Mouse (Mus musculus) G1E (cell line): ENCODE results near the gene Adk.

ENCODE experiments used
- CTCF ChIP-seq: IDR thresholded peaks from 2 replicates; pipeline ENCODE4 v1.5.1; 2012; ENCODE audit warnings: low read depth, low read length, inconsistent platforms, mixed read lengths
- GATA1 ChIP-seq: IDR thresholded peaks from 2 replicates; pipeline ENCODE4 v1.6.1; 2012; ENCODE audit warnings: borderline replicate concordance, low read length, inconsistent platforms, mixed read lengths
- POLR2AphosphoS5 ChIP-seq: IDR thresholded peaks from 2 replicates; pipeline ENCODE4 v1.6.1; 2012; ENCODE audit warnings: low read depth, low read length, inconsistent platforms; ENCODE audit not compliant: insufficient replicate concordance
- TAL1 ChIP-seq: conservative IDR thresholded peaks from 2 replicates; pipeline ENCODE4 v1.6.1; 2012; ENCODE audit warnings: low read depth, low read length, inconsistent platforms, mixed read lengths

DNA sequence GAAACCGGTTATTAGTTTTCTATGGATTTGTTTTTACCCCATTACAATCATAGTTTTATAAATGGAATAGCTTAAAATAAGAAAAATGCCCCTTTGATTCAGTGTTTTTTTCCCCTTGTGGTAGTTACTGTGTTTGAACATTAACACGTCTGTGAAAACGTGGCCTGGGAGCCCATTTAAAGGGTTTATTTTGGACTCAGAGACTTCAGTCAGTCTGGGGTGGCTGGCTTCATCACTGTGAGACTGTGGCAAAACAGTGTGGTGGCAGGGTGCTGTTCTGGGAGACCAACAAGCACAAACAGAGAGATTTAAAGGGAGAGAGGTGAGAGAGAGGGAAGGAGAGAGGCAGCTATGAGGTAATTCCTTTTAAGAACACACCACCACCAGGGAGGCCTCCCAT is 55.2 kb downstream of the Adk start:
- no peak for TF ChIP-seq GATA1
- no peak for TF ChIP-seq TAL1
- TF ChIP-seq CTCF = no peak
- no peak for TF ChIP-seq POLR2AphosphoS5
